Mouse (Mus musculus) effector memory CD4-positive, alpha-beta T cell, adult 5 months (primary cell): ENCODE results near the gene Cdhr2. TPM values are rescaled to one million over a fixed set of nuclear protein-coding genes. Genes with fewer than 3 reads are reported as not detected.

Source experiments
- polyA plus RNA-seq: library from polyadenylated mRNA; unstranded; fragments of 100-300 nt; shearing (Covaris generic); gene quantifications from one replicate; pipeline ENCODE4 v1.2.1, GENCODE M21; 2017

Cdhr2 gene
- not detected for polyA plus RNA-seq

GRCm38 (mm10) chr13:54701243-54701642 lies at the start of gene Cdhr2:
TSS of gene Cdhr2 (plus strand) at chr13:54701461.

GRCm38 (mm10) chr13:54693558-54694347 lies 7.5 kb upstream of the Cdhr2 start, which contains the start of gene Rnf44:
TSS of gene Rnf44 (minus strand) at chr13:54693907.

DNA sequence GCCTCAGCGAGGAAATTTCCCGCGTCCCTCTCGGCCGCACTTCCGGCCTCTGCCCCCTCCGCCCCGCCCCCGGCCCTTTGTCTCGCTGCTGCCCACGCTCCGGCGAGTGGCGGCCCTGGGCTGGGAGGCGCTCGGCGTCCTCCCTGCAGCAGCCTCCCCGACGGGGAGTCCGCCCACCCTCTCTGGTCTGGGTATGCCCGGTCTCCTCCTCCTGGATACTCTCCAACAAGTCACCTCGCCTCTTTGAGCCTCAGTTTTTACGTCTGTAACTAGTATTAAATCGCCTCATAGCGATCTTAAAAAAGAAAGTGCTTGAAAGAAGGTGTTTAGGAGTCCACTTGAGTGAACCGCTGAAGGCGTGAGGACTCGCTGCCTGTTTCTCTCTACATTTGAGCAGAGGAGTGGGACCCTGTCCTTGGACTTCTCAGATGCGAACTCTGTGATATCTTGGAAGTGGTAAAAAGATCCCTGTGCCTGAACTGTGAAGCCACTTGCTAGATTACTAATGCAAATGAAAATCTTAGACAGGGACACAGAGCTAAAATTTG lies 48.7 kb downstream of the Cdhr2 start, which contains the start of gene Gprin1:
Gene Gprin1 (minus strand): TSS at position 11 of the 548 bp plus-strand sequence.

GRCm38 (mm10) chr13:54766192-54766768 lies 65.0 kb downstream of the Cdhr2 start, which contains the start of gene Sncb:
TSS of gene Sncb (minus strand) at chr13:54766595.

GRCm38 (mm10) chr13:54783698-54784097 lies 82.4 kb downstream of the Cdhr2 start, which contains the start of gene Eif4e1b:
TSS of gene Eif4e1b (plus strand) at chr13:54783998.

Other genes with a start within 250 kb of the Cdhr2 start
- gene Thoc3, start 232.6 kb upstream of the Cdhr2 start, polyA plus RNA-seq = 22.3 TPM
- gene Simc1, start 197.7 kb upstream of the Cdhr2 start, polyA plus RNA-seq = 40.9 TPM
- gene 4833439L19Rik, start 136.0 kb upstream of the Cdhr2 start, polyA plus RNA-seq = 62.8 TPM
- 3.0 TPM for gene Arl10, start 126.4 kb upstream of the Cdhr2 start, polyA plus RNA-seq
- gene Nop16, start 111.4 kb upstream of the Cdhr2 start, polyA plus RNA-seq = 18.4 TPM
- 145 TPM for gene Higd2a, start 111.3 kb upstream of the Cdhr2 start, polyA plus RNA-seq
- 69.1 TPM for gene Cltb, start 90.1 kb upstream of the Cdhr2 start, polyA plus RNA-seq
- 55.4 TPM for gene Faf2, start 79.7 kb upstream of the Cdhr2 start, polyA plus RNA-seq
- 101 TPM for gene Rnf44, start 7.6 kb upstream of the Cdhr2 start, polyA plus RNA-seq
- not detected for gene Gprin1, start 48.4 kb downstream of the Cdhr2 start, polyA plus RNA-seq
- not detected for gene Sncb, start 65.1 kb downstream of the Cdhr2 start, polyA plus RNA-seq
- not detected for gene Eif4e1b, start 82.5 kb downstream of the Cdhr2 start, polyA plus RNA-seq
- 3.9 TPM for gene Tspan17, start 87.9 kb downstream of the Cdhr2 start, polyA plus RNA-seq
- 11.4 TPM for gene Unc5a, start 247.9 kb downstream of the Cdhr2 start, polyA plus RNA-seq